Mouse (Mus musculus) embryonic facial prominence, embryonic 15.5 days (tissue): Measurements from ENCODE around the gene Fam71a. TPM values are rescaled to one million over a fixed set of nuclear protein-coding genes. Genes with fewer than 3 reads are reported as not detected.
A peak's percentile ranks its signal among the peaks of the same experiment; 100 is the strongest.

ENCODE experiments used
- ATAC-seq: fragments of 200-750 bp; cut with Nextera tagmentation; 2 replicates; pipeline ENCODE4 v1.8.0; 2017; ENCODE audit warnings: low read depth, moderate TSS enrichment; ENCODE audit not compliant: insufficient number of reproducible peaks, low FRiP score, low TSS enrichment
- H3K27ac ChIP-seq: fragments of 300-500 bp; sonication (generic); replicated peaks from 2 replicates; pipeline ENCODE4 v1.5.1; 2015; ENCODE audit warnings: mild to moderate bottlenecking, inconsistent platforms
- H3K27me3 ChIP-seq: fragments of 300-500 bp; sonication (generic); 2 replicates; pipeline ENCODE4 v1.6.1; 2015; ENCODE audit warnings: inconsistent platforms
- H3K36me3 ChIP-seq: fragments of 300-500 bp; sonication (generic); 2 replicates; pipeline ENCODE4 v1.6.1; 2015; ENCODE audit warnings: mild to moderate bottlenecking, inconsistent platforms
- H3K4me1 ChIP-seq: fragments of 300-500 bp; sonication (generic); 2 replicates; pipeline ENCODE4 v1.6.1; 2015; ENCODE audit warnings: inconsistent platforms
- H3K4me2 ChIP-seq: fragments of 300-500 bp; sonication (generic); replicated peaks from 2 replicates; pipeline ENCODE4 v1.6.1; 2015; ENCODE audit warnings: mild to moderate bottlenecking, inconsistent platforms
- H3K4me3 ChIP-seq: fragments of 300-500 bp; sonication (generic); replicated peaks from 2 replicates; pipeline ENCODE4 v1.5.1; 2015; ENCODE audit warnings: mild to moderate bottlenecking, inconsistent platforms
- H3K9ac ChIP-seq: fragments of 300-500 bp; sonication (generic); 2 replicates; pipeline ENCODE4 v1.6.1; 2015; ENCODE audit warnings: inconsistent platforms
- H3K9me3 ChIP-seq: fragments of 300-500 bp; sonication (generic); replicated peaks from 2 replicates; pipeline ENCODE4 v1.6.1; 2016; ENCODE audit warnings: inconsistent platforms
- WGBS: fragments of 180-500 bp; shearing (Covaris S2); methylation state at CpG from one replicate; pipeline ENCODE4 v1.1.7; 2015; 5-methylcytosine and 5-hydroxymethylcytosine counted together
- polyA plus RNA-seq: library from polyadenylated mRNA; unstranded; fragments of >200 nt; fragmentation: Nextera tagmentation; extraction: Ambion mirVana; gene quantifications from 2 replicates; pipeline ENCODE4 v1.2.1, GENCODE M21; 2015

Fam71a gene
- polyA plus RNA-seq, 1 experiment from 2014 or later: not detected

DNA sequence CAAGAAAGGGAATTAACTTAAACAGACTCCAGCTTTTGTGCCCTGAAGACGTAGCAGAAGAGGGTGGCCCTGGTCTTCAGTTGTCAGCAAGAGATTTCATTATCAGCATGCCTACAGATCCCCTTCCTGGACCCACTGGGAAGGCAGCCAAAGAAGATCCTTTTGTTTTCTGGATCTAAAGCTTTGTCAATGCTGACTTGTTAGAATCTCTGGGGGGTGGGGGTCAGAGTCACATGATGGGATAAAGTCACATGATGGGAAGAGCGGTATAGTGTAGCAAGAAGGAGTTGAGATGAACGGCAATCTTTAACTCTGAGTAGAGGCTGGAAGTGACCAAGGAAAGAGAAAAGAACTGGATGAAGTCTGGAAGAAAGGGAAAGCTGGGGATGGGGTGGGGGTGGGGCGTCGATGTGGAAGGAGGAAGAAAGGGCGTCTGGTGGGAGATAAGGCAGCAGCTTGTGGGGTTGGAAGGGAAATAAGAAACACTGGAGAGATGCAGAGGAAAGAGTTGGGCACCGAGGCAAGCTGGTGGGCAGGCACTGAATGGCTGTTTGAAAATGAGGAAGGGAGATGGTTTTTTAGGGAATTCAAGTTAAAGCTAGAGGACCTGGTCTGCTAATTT lies 25.6 kb downstream of the Fam71a start:
- Histone ChIP-seq H3K4me2 (no peak overlapping the region), H3K4me3 (no peak overlapping the region), H3K4me1 (no peaks in the 10 kb centered on the region), H3K36me3 (no peaks in the 10 kb centered on the region), H3K9ac (no peak overlapping the region), H3K27ac (no peak overlapping the region), H3K9me3 (no peaks in the 10 kb centered on the region), H3K27me3 (no peaks in the 10 kb centered on the region)
- no peak for ATAC-seq
- 69% methylated on average over 7 of the region's 7 CpGs for WGBS

DNA sequence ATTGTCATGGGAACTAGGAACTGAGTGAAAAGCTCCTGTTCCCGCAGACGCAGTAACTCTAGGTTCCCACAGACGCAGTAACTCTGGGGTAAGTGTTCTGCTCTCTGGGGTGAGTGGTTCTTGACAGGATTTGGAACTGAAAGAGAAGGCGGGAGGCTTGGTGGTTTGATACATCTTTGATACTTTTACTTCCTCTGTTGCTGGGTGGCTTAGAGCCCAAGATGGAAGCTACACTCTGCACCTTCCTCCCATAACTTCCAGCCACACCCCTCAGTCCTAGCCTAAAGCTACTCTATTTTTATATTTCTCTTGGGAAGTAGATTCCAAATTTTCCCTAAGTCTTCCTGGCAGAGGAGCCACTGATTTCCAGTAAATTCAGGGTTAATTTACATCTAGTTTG lies 26.2 kb downstream of the Fam71a start:
- ATAC-seq: no peak
- WGBS: 93% methylated on average over 4 of the region's 4 CpGs
- no peak overlapping the region for H3K4me2 ChIP-seq

DNA sequence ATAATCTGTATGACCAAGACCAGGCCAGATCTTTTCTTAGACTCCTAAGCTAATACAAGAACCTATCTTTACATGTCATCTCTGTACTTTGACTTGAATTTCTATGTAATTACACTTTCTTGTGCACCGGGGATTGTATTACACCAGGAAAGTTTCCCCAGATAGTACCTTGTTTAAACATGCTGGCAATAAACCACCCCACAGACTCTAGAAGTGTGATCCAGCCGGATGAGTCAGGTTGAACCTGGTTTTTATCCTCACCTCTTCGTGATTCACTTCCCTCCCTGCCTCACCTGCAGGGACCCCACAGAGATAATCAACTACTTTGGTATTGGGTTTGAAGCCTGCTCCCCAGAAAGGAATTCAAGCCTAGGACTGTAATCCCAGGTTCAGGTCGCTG lies 29.2 kb downstream of the Fam71a start:
- H3K27me3 ChIP-seq: no peaks in the 10 kb centered on the region
- no peaks in the 10 kb centered on the region for H3K4me1 ChIP-seq
- no peak overlapping the region for H3K4me3 ChIP-seq
- ATAC-seq: no peak
- 44% methylated on average over 4 of the region's 4 CpGs for WGBS
- no peak overlapping the region for H3K27ac ChIP-seq
- no peak overlapping the region for H3K4me2 ChIP-seq
- H3K9ac ChIP-seq: no peak overlapping the region
- H3K9me3 ChIP-seq: no peaks in the 10 kb centered on the region
- no peaks in the 10 kb centered on the region for H3K36me3 ChIP-seq

More for the DNA sequence above, 26.2 kb downstream of the Fam71a start:
- H3K27ac ChIP-seq: no peak overlapping the region
- H3K27me3 ChIP-seq: no peaks in the 10 kb centered on the region
- H3K4me1 ChIP-seq: no peaks in the 10 kb centered on the region
- H3K4me3 ChIP-seq: no peak overlapping the region
- H3K9me3 ChIP-seq: no peaks in the 10 kb centered on the region
- no peak overlapping the region for H3K9ac ChIP-seq
- H3K36me3 ChIP-seq: no peaks in the 10 kb centered on the region

DNA sequence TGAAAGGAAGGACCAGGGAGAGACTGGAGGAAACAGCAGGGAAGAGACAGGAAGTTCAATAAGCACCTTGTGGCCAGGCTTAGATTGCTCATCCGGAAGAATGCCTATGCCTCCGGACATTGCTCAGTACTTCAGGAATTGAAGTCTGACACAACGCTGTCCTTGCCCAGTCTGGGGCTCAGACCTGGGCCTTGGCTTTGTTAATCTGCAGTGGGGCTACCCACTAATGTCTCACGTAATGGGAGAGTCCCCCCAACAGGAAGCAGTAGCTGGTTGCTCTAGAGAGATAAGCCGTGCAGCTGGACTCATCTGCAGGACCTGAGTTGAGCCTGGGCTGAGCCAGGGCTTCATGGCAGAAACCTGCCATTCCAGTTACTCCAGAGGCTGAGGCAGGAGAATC lies 31.7 kb downstream of the Fam71a start:
- Histone ChIP-seq H3K36me3 (no peaks in the 10 kb centered on the region), H3K9me3 (no peaks in the 10 kb centered on the region), H3K9ac (no peak overlapping the region), H3K27me3 (no peaks in the 10 kb centered on the region), H3K4me3 (no peak overlapping the region), H3K4me1 (no peaks in the 10 kb centered on the region), H3K4me2 (no peak overlapping the region), H3K27ac (no peak overlapping the region)
- 72% methylated on average over 5 of the region's 5 CpGs for WGBS
- ATAC-seq: no peak

DNA sequence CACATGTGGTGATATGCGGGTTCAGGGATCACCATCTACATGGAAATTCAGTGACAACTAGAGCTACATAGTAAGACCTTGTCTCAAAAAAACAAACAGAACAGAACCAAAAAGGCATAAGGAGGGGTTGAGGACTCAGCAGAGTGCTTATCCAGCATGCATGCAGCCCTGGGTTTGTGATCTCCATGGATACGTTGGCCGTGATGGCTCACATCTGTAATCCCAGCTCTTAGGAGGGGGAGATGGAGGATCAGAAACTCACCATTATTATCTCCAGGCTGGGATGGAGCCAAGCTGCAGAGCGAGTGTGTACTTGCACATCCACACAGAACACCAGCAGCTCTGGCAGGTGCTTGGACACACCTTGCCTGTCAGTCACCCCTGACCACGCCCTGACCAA lies 32.4 kb downstream of the Fam71a start:
- Histone ChIP-seq H3K9me3 (no peaks in the 10 kb centered on the region), H3K36me3 (no peaks in the 10 kb centered on the region), H3K4me2 (no peak overlapping the region), H3K27me3 (no peaks in the 10 kb centered on the region), H3K4me1 (no peaks in the 10 kb centered on the region), H3K4me3 (no peak overlapping the region), H3K27ac (no peak overlapping the region), H3K9ac (no peak overlapping the region)
- WGBS: 60% methylated on average over 5 of the region's 5 CpGs
- no peak for ATAC-seq

DNA sequence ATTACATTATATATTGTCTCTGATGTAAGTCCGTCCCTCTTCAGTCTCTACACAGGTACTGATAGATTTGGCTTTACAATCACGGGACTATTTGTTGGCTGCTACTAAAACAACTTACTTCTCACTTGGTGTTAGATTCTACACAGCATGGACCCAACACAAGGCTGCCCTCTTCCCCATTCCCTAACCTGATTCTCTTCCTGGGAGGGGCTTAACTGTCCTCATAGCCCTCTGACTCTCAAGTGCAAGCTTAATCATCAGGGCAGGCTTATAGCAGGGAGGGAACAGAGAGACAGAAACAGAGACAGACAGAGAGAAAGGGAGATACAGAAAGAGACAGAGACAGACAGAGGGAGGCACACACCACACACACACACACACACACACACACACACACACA lies 32.9 kb downstream of the Fam71a start:
- H3K27ac ChIP-seq: no peak overlapping the region
- no peaks in the 10 kb centered on the region for H3K9me3 ChIP-seq
- ATAC-seq: no peak
- H3K36me3 ChIP-seq: no peaks in the 10 kb centered on the region
- no peaks in the 10 kb centered on the region for H3K27me3 ChIP-seq
- no peaks in the 10 kb centered on the region for H3K4me1 ChIP-seq
- H3K4me3 ChIP-seq: no peak overlapping the region
- 88% methylated on average over 2 of the region's 2 CpGs for WGBS
- no peak overlapping the region for H3K4me2 ChIP-seq
- no peak overlapping the region for H3K9ac ChIP-seq

DNA sequence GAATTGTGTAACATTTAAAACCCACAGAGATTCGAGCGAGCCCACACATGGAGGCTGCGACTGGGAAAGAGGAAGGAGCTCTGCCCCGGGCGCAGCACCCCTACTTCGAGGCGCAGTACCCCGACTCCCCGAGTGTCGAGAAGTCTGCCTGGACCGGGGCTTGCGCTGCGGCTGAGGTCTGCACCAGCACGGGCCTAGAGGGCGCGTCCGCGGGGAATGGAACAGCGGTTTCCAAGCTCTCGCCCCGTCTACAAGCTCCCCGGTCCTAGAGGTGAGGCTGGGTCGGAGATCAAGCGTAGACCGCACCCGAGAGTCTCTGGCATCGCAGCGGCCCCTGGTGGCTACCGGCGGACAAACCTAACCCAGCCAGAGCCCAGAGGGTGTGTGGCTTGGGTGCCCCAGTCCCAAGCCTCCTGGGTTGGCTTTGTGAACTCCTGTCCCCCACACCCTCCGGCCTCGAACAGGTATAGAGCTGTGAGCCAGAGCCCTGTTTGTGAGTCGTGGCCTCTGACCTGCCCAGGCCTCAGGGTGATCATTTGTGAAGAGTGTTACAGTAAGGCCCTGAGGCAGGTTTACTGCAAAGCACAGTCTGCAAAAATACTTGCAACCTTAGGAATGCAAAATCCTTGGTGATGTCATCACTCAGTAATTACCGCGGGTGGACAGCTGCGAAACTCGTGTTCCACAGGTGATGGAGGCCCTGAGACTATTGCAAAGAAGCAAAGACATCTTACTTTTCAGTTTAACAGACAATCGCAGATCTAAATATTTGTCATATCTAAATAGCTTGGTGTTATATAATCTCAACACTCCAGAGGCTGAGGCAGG lies 38.6 kb downstream of the Fam71a start:
- Histone ChIP-seq H3K4me3 (peak overlapping the region; percentile 36), H3K27me3 (no peaks in the 10 kb centered on the region), H3K4me2 (peak overlapping the region; percentile 63), H3K9me3 (no peaks in the 10 kb centered on the region), H3K27ac (no peak overlapping the region), H3K4me1 (peaks cover 3% of the 10 kb centered on the region; the same call in 1 of the 2 replicates), H3K36me3 (no peaks in the 10 kb centered on the region), H3K9ac (no peak overlapping the region)
- 12% methylated on average over 38 of the region's 38 CpGs for WGBS
- ATAC-seq: peak; percentile 82

DNA sequence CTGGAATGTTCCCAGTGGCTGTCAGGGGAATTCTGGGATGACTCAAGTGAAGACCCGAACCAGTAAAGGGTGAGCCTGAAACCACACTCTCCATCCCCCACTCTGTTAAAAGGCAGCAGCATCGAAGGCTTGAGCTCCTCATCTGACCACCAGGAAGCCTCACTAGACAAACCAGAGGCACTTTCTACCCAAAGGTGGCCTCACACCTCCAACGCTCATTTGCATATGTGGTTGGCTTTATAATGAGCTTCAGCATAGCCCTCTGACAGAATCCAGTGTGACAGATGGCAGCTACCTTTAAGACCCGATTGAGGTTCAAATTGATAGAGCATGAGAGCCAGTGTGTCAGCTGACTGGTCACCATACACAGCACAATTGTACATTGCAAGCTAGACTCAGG lies 40.3 kb downstream of the Fam71a start:
- no peak overlapping the region for H3K4me3 ChIP-seq
- H3K36me3 ChIP-seq: no peaks in the 10 kb centered on the region
- peaks cover 3% of the 10 kb centered on the region; the same call in 1 of the 2 replicates for H3K4me1 ChIP-seq
- no peak overlapping the region for H3K4me2 ChIP-seq
- ATAC-seq: no peak
- H3K27me3 ChIP-seq: no peaks in the 10 kb centered on the region
- no peak overlapping the region for H3K27ac ChIP-seq
- no peak overlapping the region for H3K9ac ChIP-seq
- 69% methylated on average over 4 of the region's 4 CpGs for WGBS
- no peaks in the 10 kb centered on the region for H3K9me3 ChIP-seq

DNA sequence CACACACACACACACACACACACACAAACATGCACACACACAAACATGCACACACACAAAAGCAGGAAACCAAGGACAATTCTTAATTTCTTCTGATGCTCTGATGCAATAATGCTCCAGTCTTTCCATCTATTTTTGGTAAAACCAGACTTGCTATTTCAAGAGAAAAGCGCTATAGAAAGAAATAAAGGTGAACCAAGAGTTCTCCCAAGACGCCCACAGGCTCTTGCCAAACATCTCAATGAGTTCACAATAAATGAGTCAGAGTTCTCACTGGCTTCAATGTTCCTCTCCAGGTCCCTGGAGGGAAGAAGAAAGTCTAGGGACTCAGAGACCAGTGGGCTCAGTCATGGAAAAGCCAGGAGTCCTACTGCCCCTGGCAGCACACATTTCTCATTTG lies 40.9 kb downstream of the Fam71a start:
- no peaks in the 10 kb centered on the region for H3K9me3 ChIP-seq
- no peak overlapping the region for H3K4me2 ChIP-seq
- H3K27ac ChIP-seq: no peak overlapping the region
- H3K27me3 ChIP-seq: no peaks in the 10 kb centered on the region
- no peaks in the 10 kb centered on the region for H3K36me3 ChIP-seq
- H3K9ac ChIP-seq: no peak overlapping the region
- no peak overlapping the region for H3K4me3 ChIP-seq
- H3K4me1 ChIP-seq: peaks cover 3% of the 10 kb centered on the region; the same call in 1 of the 2 replicates
- 72% methylated on average over 2 of the region's 2 CpGs for WGBS
- no peak for ATAC-seq

DNA sequence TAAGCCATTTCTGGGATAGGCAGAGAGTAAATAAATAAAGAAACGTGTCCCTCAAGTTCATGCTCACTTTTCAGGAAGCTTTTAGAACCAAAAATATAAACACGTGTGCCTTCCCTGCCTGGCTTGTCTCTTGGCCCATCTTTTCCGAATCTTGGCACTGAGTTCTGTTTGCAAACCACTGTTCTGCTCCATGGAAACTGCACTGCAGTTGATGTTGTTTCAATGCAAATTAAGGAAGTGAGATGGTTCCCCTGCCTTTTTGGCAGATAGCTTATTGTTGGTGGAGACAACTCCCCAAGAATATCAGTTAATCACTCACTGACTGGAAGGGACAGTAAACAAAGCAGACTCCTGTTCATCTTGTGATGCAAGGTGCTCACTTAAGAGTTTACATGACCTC lies 41.9 kb downstream of the Fam71a start:
- H3K9ac ChIP-seq: no peak overlapping the region
- H3K9me3 ChIP-seq: no peaks in the 10 kb centered on the region
- no peaks in the 10 kb centered on the region for H3K27me3 ChIP-seq
- ATAC-seq: no peak
- 47% methylated on average over 3 of the region's 3 CpGs for WGBS
- H3K4me1 ChIP-seq: peaks cover 3% of the 10 kb centered on the region; the same call in 1 of the 2 replicates
- H3K4me3 ChIP-seq: no peak overlapping the region
- H3K36me3 ChIP-seq: no peaks in the 10 kb centered on the region
- no peak overlapping the region for H3K4me2 ChIP-seq
- no peak overlapping the region for H3K27ac ChIP-seq

DNA sequence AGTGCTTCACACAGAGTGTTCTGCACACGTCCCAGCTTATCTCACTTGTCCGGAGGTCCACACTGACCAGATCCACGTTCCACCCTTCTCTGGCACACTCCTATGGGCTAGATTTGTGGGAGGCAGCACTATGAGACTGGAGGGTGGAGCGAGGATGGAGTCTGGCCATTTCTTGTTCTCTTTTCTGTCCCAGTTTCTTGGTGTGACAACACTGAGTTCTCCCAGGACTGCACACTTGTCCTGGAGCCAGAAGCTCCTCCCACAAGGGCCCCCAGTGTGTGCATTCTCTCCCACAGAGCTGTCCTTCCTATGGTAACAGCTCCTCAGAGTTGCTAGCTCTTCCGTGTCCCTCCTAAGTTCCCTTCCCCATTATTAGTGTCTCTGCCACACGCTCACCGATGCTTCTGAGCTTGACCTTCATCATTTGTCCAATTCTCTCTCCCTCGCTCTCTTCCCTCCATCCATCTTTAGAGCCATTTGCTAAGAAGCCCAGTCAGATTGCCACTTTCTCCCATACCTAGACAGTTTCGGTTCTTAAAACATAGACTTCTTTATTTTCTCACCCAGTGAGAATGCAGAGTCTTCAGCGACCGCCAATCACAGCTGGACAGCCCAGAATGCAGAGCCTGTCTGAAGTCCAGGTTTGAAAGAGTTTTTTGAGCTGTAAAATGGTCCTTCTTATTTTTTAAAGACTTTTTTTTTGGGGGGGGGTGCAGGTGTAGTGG lies 48.9 kb downstream of the Fam71a start:
- no peak; the same call in 1 of the 2 replicates for ATAC-seq
- no peak overlapping the region for H3K27ac ChIP-seq
- H3K27me3 ChIP-seq: no peaks in the 10 kb centered on the region
- H3K4me1 ChIP-seq: peaks cover 7% of the 10 kb centered on the region; the same call in 1 of the 2 replicates
- H3K9me3 ChIP-seq: no peaks in the 10 kb centered on the region
- 75% methylated on average over 11 of the region's 11 CpGs for WGBS
- no peak overlapping the region for H3K4me2 ChIP-seq
- no peak overlapping the region for H3K9ac ChIP-seq
- H3K4me3 ChIP-seq: no peak overlapping the region
- no peaks in the 10 kb centered on the region for H3K36me3 ChIP-seq
